Mouse (Mus musculus): ENCODE results near the gene Parp3. TPM values are rescaled to one million over a fixed set of nuclear protein-coding genes. Genes with fewer than 3 reads are reported as not detected.

Parp3 gene
- polyA plus RNA-seq, 1 experiment from 2014 or later: 0.76 TPM

Other genes starting within 250 kb of the Parp3 start
- 93.0 and 101 TPM in 2 replicates for gene Alas1, start 228.3 kb downstream of the Parp3 start, polyA plus RNA-seq (2014; fragmentation: Nextera tagmentation; extraction: Ambion mirVana)
- gene Poc1a, start 195.9 kb downstream of the Parp3 start, polyA plus RNA-seq (2014; fragmentation: Nextera tagmentation; extraction: Ambion mirVana): 7.1 and 8.4 TPM in 2 replicates
- 16.2 and 19.9 TPM in 2 replicates for gene Dusp7, start 108.3 kb downstream of the Parp3 start, polyA plus RNA-seq (2014; fragmentation: Nextera tagmentation; extraction: Ambion mirVana)
- 708 and 777 TPM in 2 replicates for gene Rpl29, start 47.5 kb downstream of the Parp3 start, polyA plus RNA-seq (2014; fragmentation: Nextera tagmentation; extraction: Ambion mirVana)
- gene Acy1, start 38.6 kb downstream of the Parp3 start, polyA plus RNA-seq (2014; fragmentation: Nextera tagmentation; extraction: Ambion mirVana): 19.1 and 21.6 TPM in 2 replicates
- 6.0 and 6.8 TPM in 2 replicates for gene Abhd14b, start 29.5 kb downstream of the Parp3 start, polyA plus RNA-seq (2014; fragmentation: Nextera tagmentation; extraction: Ambion mirVana)
- gene Abhd14a, start 29.3 kb downstream of the Parp3 start, polyA plus RNA-seq (2014; fragmentation: Nextera tagmentation; extraction: Ambion mirVana): 51.2 and 68.8 TPM in 2 replicates
- gene Pcbp4, start 23.7 kb downstream of the Parp3 start, polyA plus RNA-seq (2014; fragmentation: Nextera tagmentation; extraction: Ambion mirVana): 219 and 247 TPM in 2 replicates
- gene Gpr62, start 11.0 kb downstream of the Parp3 start, polyA plus RNA-seq (2014; fragmentation: Nextera tagmentation; extraction: Ambion mirVana): 0.93 and 1.00 TPM in 2 replicates
- gene Rrp9, start 986 bp downstream of the Parp3 start, polyA plus RNA-seq (2014; fragmentation: Nextera tagmentation; extraction: Ambion mirVana): 41.0 and 41.2 TPM in 2 replicates
- gene Iqcf1, start 23.0 kb upstream of the Parp3 start, polyA plus RNA-seq (2014; fragmentation: Nextera tagmentation; extraction: Ambion mirVana): not detected in 2 replicates
- not detected in 2 replicates for gene Iqcf5, start 37.6 kb upstream of the Parp3 start, polyA plus RNA-seq (2014; fragmentation: Nextera tagmentation; extraction: Ambion mirVana)
- not detected in 2 replicates for gene Iqcf3, start 84.7 kb upstream of the Parp3 start, polyA plus RNA-seq (2014; fragmentation: Nextera tagmentation; extraction: Ambion mirVana)
- gene Iqcf4, start 94.0 kb upstream of the Parp3 start, polyA plus RNA-seq (2014; fragmentation: Nextera tagmentation; extraction: Ambion mirVana): not detected in 2 replicates
- not detected in 2 replicates for gene Iqcf6, start 149.6 kb upstream of the Parp3 start, polyA plus RNA-seq (2014; fragmentation: Nextera tagmentation; extraction: Ambion mirVana)
- gene Grm2, start 179.1 kb upstream of the Parp3 start, polyA plus RNA-seq (2014; fragmentation: Nextera tagmentation; extraction: Ambion mirVana): 11.7 and 13.9 TPM in 2 replicates
- gene Tex264, start 209.0 kb upstream of the Parp3 start, polyA plus RNA-seq (2014; fragmentation: Nextera tagmentation; extraction: Ambion mirVana): 48.3 and 53.6 TPM in 2 replicates